ENCODE assay signal across 9 mouse cellular contexts in genomic region chr1:157446325-157446724, GRCm38 (mm10). TPM values are rescaled to one million over a fixed set of nuclear protein-coding genes. Genes with fewer than 3 reads are reported as not detected.
DNase-seq lines count a peak whose midpoint lies in the region; ATAC-seq and TF ChIP-seq lines count a peak whose summit lies in the region.
"Had no signal": no experiment of that assay in that cellular context is flagged by ENCODE, and none has a peak within 500 bp of the region (broad histone marks: within the 10 kb centered on the region; RNA-seq: fewer than 3 reads in every experiment).

No protein-coding gene starts in this region.

- H3K4me1 ChIP-seq in midbrain, embryonic 14.5 days (ENCODE audit: control insufficient read depth, insufficient read depth, low read length) = peaks cover 20% of the 10 kb centered on the region
- H3K4me1 ChIP-seq in midbrain, embryonic 15.5 days = peaks cover 40% of the 10 kb centered on the region
- H3K4me1 ChIP-seq in liver, embryonic 14.5 days (replicated peaks; ENCODE audit: control insufficient read depth in 2 of 2, insufficient read depth in 2 of 2, low read length in 1 of 2) = peaks cover 0 to 17% of the 10 kb centered on the region in 2 experiments; a peak in 2 of 4 replicates

- no peak for ATAC-seq in midbrain, embryonic 14.5 days (ENCODE audit: low FRiP score, low TSS enrichment)
- ATAC-seq in midbrain, embryonic 15.5 days (replicated peaks) = no peak
- peak; percentile 39 for ATAC-seq in frontal cortex, adult (ENCODE audit: low TSS enrichment)
- ATAC-seq in liver, embryonic 14.5 days (ENCODE audit: insufficient read depth) = no peak
- no peak; the same call in 1 of the 2 replicates for ATAC-seq in monocyte, adult 5-6 weeks (replicated peaks; ENCODE audit: insufficient number of reproducible peaks, low FRiP score, low TSS enrichment, poor library complexity, severe bottlenecking)

- H3K9ac ChIP-seq in midbrain, embryonic 14.5 days (replicated peaks; ENCODE audit: low read length) = no peak overlapping the region
- no peak overlapping the region for H3K9ac ChIP-seq in midbrain, embryonic 15.5 days
- H3K9ac ChIP-seq in liver, embryonic 14.5 days (replicated peaks) = no peak overlapping the region
- H3K9ac ChIP-seq: limb, embryonic 13.5 days had no signal

- TF ChIP-seq CTCF in liver, embryonic 14.5 days (IDR thresholded peaks at IDR 0.05; ENCODE audit: low read depth) = peak; percentile 57

- H3K27ac ChIP-seq in midbrain, embryonic 14.5 days (replicated peaks; ENCODE audit: low read depth, low read length) = no peak overlapping the region
- no peak overlapping the region for H3K27ac ChIP-seq in midbrain, embryonic 15.5 days
- H3K27ac ChIP-seq in liver, embryonic 14.5 days = no peak overlapping the region
- H3K27ac ChIP-seq: limb, embryonic 13.5 days had no signal

- H3K9me3 ChIP-seq in midbrain, embryonic 14.5 days (ENCODE audit: control insufficient read depth, low read length) = no peaks in the 10 kb centered on the region
- H3K9me3 ChIP-seq in midbrain, embryonic 15.5 days = no peaks in the 10 kb centered on the region
- no peaks in the 10 kb centered on the region for H3K9me3 ChIP-seq in liver, embryonic 14.5 days (ENCODE audit: control insufficient read depth, low read length)
- H3K9me3 ChIP-seq: limb, embryonic 13.5 days had no signal

- no peak overlapping the region for H3K4me3 ChIP-seq in midbrain, embryonic 14.5 days (replicated peaks; ENCODE audit: low read depth, low read length)
- no peak overlapping the region for H3K4me3 ChIP-seq in midbrain, embryonic 15.5 days
- no peak overlapping the region for H3K4me3 ChIP-seq in liver, embryonic 14.5 days (ENCODE audit: insufficient read depth in 1 of 2, low read depth in 2 of 2, low read length in 2 of 2)
- H3K4me3 ChIP-seq: limb, embryonic 13.5 days had no signal

- peak; percentile 74 for DNase-seq in midbrain, embryonic 14.5 days
- peak; percentile 42 for DNase-seq in adrenal gland, adult 8-10 months
- peak; percentile 85 for DNase-seq in kidney, adult 9 months
- no peak for DNase-seq in liver, embryonic 14.5 days (ENCODE audit: low read depth in 3 of 3, low spot score in 3 of 3)
- peak; percentile 56 for DNase-seq in right cerebral cortex, postnatal 4 days

- no peak overlapping the region for H3K4me2 ChIP-seq in midbrain, embryonic 14.5 days (ENCODE audit: low read length)
- no peak overlapping the region for H3K4me2 ChIP-seq in midbrain, embryonic 15.5 days
- H3K4me2 ChIP-seq in liver, embryonic 14.5 days (ENCODE audit: low read depth) = no peak overlapping the region
- H3K4me2 ChIP-seq: limb, embryonic 13.5 days had no signal

- H3K27me3 ChIP-seq in midbrain, embryonic 14.5 days (ENCODE audit: control insufficient read depth, insufficient read depth, low read length) = no peaks in the 10 kb centered on the region
- H3K27me3 ChIP-seq in midbrain, embryonic 15.5 days (replicated peaks) = no peaks in the 10 kb centered on the region
- H3K27me3 ChIP-seq in liver, embryonic 14.5 days (ENCODE audit: control insufficient read depth, insufficient read depth, low read length) = no peaks in the 10 kb centered on the region

- 71% methylated on average over 7 of the region's 7 CpGs for WGBS in midbrain, embryonic 14.5 days
- WGBS in midbrain, embryonic 15.5 days = 66% methylated on average over 7 of the region's 7 CpGs
- 41% methylated on average over 7 of the region's 7 CpGs for WGBS in liver, embryonic 14.5 days (ENCODE audit: insufficient replicate concordance)

- no peaks in the 10 kb centered on the region for H3K36me3 ChIP-seq in midbrain, embryonic 14.5 days (ENCODE audit: control insufficient read depth, insufficient read depth, low read length)
- H3K36me3 ChIP-seq in midbrain, embryonic 15.5 days (replicated peaks) = no peaks in the 10 kb centered on the region
- H3K36me3 ChIP-seq in liver, embryonic 14.5 days (replicated peaks; ENCODE audit: control insufficient read depth, insufficient read depth, low read depth) = no peaks in the 10 kb centered on the region
- H3K36me3 ChIP-seq: limb, embryonic 13.5 days had no signal

- TF ChIP-seq EP300 in liver, embryonic 14.5 days (IDR thresholded peaks at IDR 0.05; ENCODE audit: low read depth) = no peak

RNA-seq across cellular contexts. Expression of gene Cryzl2, which starts 12.1 kb away (rescaled TPM):
- 6.2 and 7.6 TPM in 2 replicates for polyA plus RNA-seq in midbrain, embryonic 14.5 days (2014; fragmentation: Nextera tagmentation; extraction: Ambion mirVana)
- polyA plus RNA-seq in midbrain, embryonic 15.5 days (2015; fragmentation: Nextera tagmentation; extraction: Ambion mirVana) = 5.3 and 7.9 TPM in 2 replicates
- 10 to 100 TPM; 46.8 to 92.3 (median 64.6) TPM for total RNA-seq in adrenal gland, adult 8-10 months (2022)
- 7.0 and 8.1 TPM in 2 replicates for polyA plus RNA-seq in liver, embryonic 14.5 days (2012; rRNA removed)
- 6.5 and 6.6 TPM in 2 replicates for polyA plus RNA-seq in liver, embryonic 14.5 days (2014; fragmentation: Nextera tagmentation; extraction: Ambion mirVana)
- total RNA-seq in monocyte, adult 5-6 weeks (2017) = 1.4 to 6.2 TPM (median 2.8 TPM) in 3 replicates

RNA-seq across cellular contexts. Expression of gene Rasal2, which starts 33.9 kb away (rescaled TPM):
- 48.8 and 64.2 TPM in 2 replicates for polyA plus RNA-seq in midbrain, embryonic 14.5 days (2014; fragmentation: Nextera tagmentation; extraction: Ambion mirVana)
- 50.4 and 58.7 TPM in 2 replicates for polyA plus RNA-seq in midbrain, embryonic 15.5 days (2015; fragmentation: Nextera tagmentation; extraction: Ambion mirVana)
- total RNA-seq in adrenal gland, adult 8-10 months (2022) = 10 to 100 TPM; 15.1 to 25.1 (median 20.3) TPM
- polyA plus RNA-seq in liver, embryonic 14.5 days (2012; rRNA removed) = 0.51 and 0.58 TPM in 2 replicates
- 1.1 and 1.5 TPM in 2 replicates for polyA plus RNA-seq in liver, embryonic 14.5 days (2014; fragmentation: Nextera tagmentation; extraction: Ambion mirVana)
- 0.53 to 2.0 TPM (median 1.0 TPM) in 3 replicates for total RNA-seq in monocyte, adult 5-6 weeks (2017)

Comparison
In these comparisons a context has a peak if more than half of its experiments do, and no peak if none do; other contexts are left out.
1. DNase-seq: peak in midbrain, embryonic 14.5 days (single experiment), adrenal gland, adult 8-10 months (single experiment), kidney, adult 9 months (single experiment) and right cerebral cortex, postnatal 4 days (single experiment); none in liver, embryonic 14.5 days (0 of 3).
2. RNA of gene Rasal2, which starts 33.9 kb away (polyA plus RNA-seq): 50.4 to 58.7 TPM in midbrain, embryonic 15.5 days and 48.8 to 64.2 TPM in midbrain, embryonic 14.5 days; 0.51 to 1.5 TPM in liver, embryonic 14.5 days; every median in the first group is over 10 times any median in the second.